Mouse (Mus musculus) bone marrow, adult 2 months (tissue): ENCODE data around the gene Rps24.
A peak's percentile ranks its signal among the peaks of the same experiment; 100 is the strongest.

ENCODE experiments used
- CTCF ChIP-seq: fragments of 200-500 bp; IDR thresholded peaks from 2 replicates; pipeline ENCODE4 v1.5.1; 2011; ENCODE audit warnings: low read length, control low read depth; ENCODE audit not compliant: control insufficient read depth, insufficient read depth
- POLR2A ChIP-seq: fragments of 200-500 bp; IDR thresholded peaks from 2 replicates; pipeline ENCODE4 v1.6.1; 2011; ENCODE audit warnings: low read depth, mild to moderate bottlenecking, control low read depth, low read length, borderline replicate concordance; ENCODE audit not compliant: control insufficient read depth

GRCm38 (mm10) chr14:24500091-24500844 is 13.3 kb downstream of the Rps24 start:
- peak; percentile 66 for TF ChIP-seq CTCF
- TF ChIP-seq POLR2A = no peak
